Mouse (Mus musculus): ENCODE data around the gene Cdc27. TPM values are rescaled to one million over a fixed set of nuclear protein-coding genes. Genes with fewer than 3 reads are reported as not detected.
"Not testable (repeated sequence)": the region's sequence is repeated elsewhere in the genome, so short reads cannot be mapped to it uniquely, and the experiment has no call there.

Gene Cdc27
- polyA plus RNA-seq, 1 experiment from 2014 or later: 25.7 TPM

DNA sequence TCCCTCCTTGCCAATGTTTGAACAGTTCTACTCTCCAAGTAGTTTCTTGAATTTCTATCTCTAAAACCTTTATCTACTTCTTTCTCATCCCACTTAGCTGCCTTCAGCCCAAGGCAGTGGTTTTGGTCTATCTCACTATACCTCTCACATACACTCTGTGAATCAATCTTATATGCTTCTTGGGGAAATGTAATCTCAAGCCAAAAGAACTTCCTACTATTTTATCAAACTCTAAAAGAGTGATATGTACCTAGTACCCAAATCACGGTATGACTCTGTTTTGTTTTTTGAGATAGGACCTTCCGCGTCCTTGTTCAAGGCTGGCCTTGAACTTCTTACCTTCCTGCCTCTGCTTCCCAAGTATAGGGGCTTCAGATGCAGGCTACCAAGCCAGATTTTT, 2.9 kb downstream of the Cdc27 start:
- Histone ChIP-seq H3K4me1 (replicated peaks) (peaks cover 38% of the 10 kb centered on the region), H3K36me3 (no peaks in the 10 kb centered on the region), H3K9ac (no peak overlapping the region), H3K27me3 (no peaks in the 10 kb centered on the region), H3K4me2 (no peak overlapping the region), H3K4me3 (no peak overlapping the region), H3K27ac (no peak overlapping the region), H3K9me3 (replicated peaks) (no peaks in the 10 kb centered on the region)
- WGBS: 76% methylated on average over 3 of the region's 3 CpGs
- no peak for ATAC-seq (replicated peaks; ENCODE audit: insufficient number of reproducible peaks, insufficient read depth, low FRiP score, low read depth)

GRCm38 (mm10) chr11:104544507-104544906, 5.9 kb downstream of the Cdc27 start:
- 34% methylated on average over 2 of the region's 2 CpGs for WGBS
- no peak for ATAC-seq (replicated peaks; ENCODE audit: insufficient number of reproducible peaks, insufficient read depth, low FRiP score, low read depth)
- Histone ChIP-seq H3K4me3 (no peak overlapping the region), H3K4me1 (replicated peaks) (peaks cover 35% of the 10 kb centered on the region), H3K9ac (no peak overlapping the region), H3K4me2 (no peak overlapping the region), H3K27ac (peak overlapping the region; percentile 10), H3K27me3 (no peaks in the 10 kb centered on the region), H3K9me3 (replicated peaks) (no peaks in the 10 kb centered on the region), H3K36me3 (no peaks in the 10 kb centered on the region)

- H3K27me3 ChIP-seq; H3K27ac ChIP-seq; H3K4me3 ChIP-seq; H3K9me3 ChIP-seq (replicated peaks); H3K9ac ChIP-seq; H3K4me2 ChIP-seq; ATAC-seq (replicated peaks; ENCODE audit: insufficient number of reproducible peaks, insufficient read depth, low FRiP score, low read depth); H3K36me3 ChIP-seq: not testable (repeated sequence)
- WGBS: 71% methylated on average over 2 of the region's 2 CpGs
- H3K4me1 ChIP-seq (replicated peaks): peaks cover 29% of the 10 kb centered on the region
These were observed 7.1 kb downstream of the Cdc27 start for GRCm38 (mm10) chr11:104543337-104543736.

DNA sequence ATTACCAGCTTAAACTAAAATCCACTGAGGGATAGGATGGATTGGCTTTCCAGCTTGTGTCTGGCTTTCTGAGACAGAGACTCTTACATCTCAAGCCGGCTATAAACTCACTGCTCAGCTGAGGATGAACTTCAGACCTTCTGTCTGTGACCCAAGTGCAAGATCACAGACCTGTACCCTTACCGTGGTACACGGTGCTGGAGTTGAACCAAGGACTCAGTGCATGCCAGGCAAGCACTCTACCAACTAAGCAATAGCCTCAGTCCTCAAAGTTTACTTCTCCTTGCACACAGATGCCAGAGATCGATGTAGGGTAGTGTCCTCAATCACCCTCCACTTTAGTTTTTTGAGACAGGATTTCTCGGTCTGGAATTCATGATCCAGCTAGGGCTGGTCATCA, 10.6 kb downstream of the Cdc27 start:
- no peaks in the 10 kb centered on the region; the same call in 1 of the 2 replicates for H3K36me3 ChIP-seq

DNA sequence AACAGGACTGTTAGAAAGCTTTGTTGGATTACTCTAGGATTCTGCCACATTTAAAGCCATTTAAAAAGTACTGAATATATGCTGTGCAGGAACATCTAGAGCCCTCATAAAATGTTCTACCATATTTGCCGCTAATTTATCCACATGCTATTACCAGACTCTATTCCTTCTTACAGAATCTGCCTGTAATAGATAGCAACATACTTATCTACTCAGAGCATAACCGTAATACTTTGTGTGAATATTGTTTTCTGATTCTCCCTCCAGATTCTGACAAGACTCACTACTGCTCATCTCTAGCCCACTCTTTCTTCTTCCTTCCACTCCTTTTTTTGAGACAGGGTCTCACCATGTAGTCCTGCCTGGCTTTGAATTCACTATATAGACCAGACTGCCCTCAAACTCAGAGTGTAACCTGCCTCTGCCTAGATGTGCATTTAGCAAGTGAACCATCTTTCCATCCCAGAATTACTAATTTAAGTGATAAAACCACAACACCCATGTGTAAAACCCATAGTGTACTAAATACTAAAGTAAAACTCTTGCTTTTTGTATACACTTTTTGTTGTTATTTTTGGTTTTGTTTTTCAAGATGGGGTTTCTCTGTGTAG, 12.4 kb downstream of the Cdc27 start:
- Histone ChIP-seq H3K4me1 (replicated peaks) (no peaks in the 10 kb centered on the region), H3K9me3 (replicated peaks) (no peaks in the 10 kb centered on the region), H3K27me3 (no peaks in the 10 kb centered on the region), H3K4me2 (no peak overlapping the region), H3K4me3 (no peak overlapping the region), H3K9ac (no peak overlapping the region), H3K27ac (no peak overlapping the region), H3K36me3 (peaks cover 17% of the 10 kb centered on the region)
- 91% methylated on average over 2 of the region's 2 CpGs for WGBS
- ATAC-seq (replicated peaks; ENCODE audit: insufficient number of reproducible peaks, insufficient read depth, low FRiP score, low read depth): no peak

More for the DNA sequence above, 10.6 kb downstream of the Cdc27 start:
- H3K4me1 ChIP-seq (replicated peaks): peaks cover 4% of the 10 kb centered on the region
- H3K27ac ChIP-seq: no peak overlapping the region
- no peak overlapping the region for H3K9ac ChIP-seq
- no peaks in the 10 kb centered on the region for H3K9me3 ChIP-seq (replicated peaks)
- H3K4me2 ChIP-seq: no peak overlapping the region
- 92% methylated on average over 5 of the region's 5 CpGs for WGBS
- H3K4me3 ChIP-seq: no peak overlapping the region
- no peak for ATAC-seq (replicated peaks; ENCODE audit: insufficient number of reproducible peaks, insufficient read depth, low FRiP score, low read depth)
- H3K27me3 ChIP-seq: no peaks in the 10 kb centered on the region

GRCm38 (mm10) chr11:104536843-104537242, 13.6 kb downstream of the Cdc27 start:
- Histone ChIP-seq H3K27ac (no peak overlapping the region), H3K36me3 (peaks cover 28% of the 10 kb centered on the region), H3K27me3 (no peaks in the 10 kb centered on the region), H3K4me2 (no peak overlapping the region), H3K4me3 (no peak overlapping the region), H3K9me3 (replicated peaks) (no peaks in the 10 kb centered on the region), H3K4me1 (replicated peaks) (no peaks in the 10 kb centered on the region), H3K9ac (no peak overlapping the region)
- no peak for ATAC-seq (replicated peaks; ENCODE audit: insufficient number of reproducible peaks, insufficient read depth, low FRiP score, low read depth)
- WGBS: 73% methylated on average over 2 of the region's 2 CpGs

DNA sequence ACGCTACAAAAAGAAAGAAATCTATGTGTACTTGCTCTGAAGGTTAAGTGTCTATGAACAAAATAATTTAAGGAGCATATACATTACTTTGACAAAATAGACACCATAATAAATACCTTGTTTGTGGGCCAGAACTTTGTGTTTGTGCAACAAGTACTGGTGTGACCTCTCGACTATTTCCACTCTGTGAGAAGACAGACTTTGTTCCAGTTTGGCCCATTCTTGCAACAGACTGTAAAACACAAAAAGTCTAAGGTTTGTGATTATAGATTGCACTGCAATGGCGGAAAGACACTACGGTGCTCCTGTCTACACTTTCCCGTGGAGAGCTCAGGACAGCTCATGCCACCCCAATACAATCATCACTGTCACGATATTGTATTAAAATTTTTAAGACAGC, 24.5 kb downstream of the Cdc27 start:
- 95% methylated on average over 6 of the region's 6 CpGs for WGBS
- ATAC-seq (replicated peaks; ENCODE audit: insufficient number of reproducible peaks, insufficient read depth, low FRiP score, low read depth): no peak
- H3K4me2 ChIP-seq: no peak overlapping the region
- H3K27ac ChIP-seq: no peak overlapping the region
- H3K27me3 ChIP-seq: no peaks in the 10 kb centered on the region
- H3K4me1 ChIP-seq (replicated peaks): no peaks in the 10 kb centered on the region
- H3K9me3 ChIP-seq (replicated peaks): no peaks in the 10 kb centered on the region
- peaks cover 70% of the 10 kb centered on the region for H3K36me3 ChIP-seq
- no peak overlapping the region for H3K4me3 ChIP-seq
- H3K9ac ChIP-seq: no peak overlapping the region

- Histone ChIP-seq H3K9me3 (replicated peaks) (no peaks in the 10 kb centered on the region), H3K4me2 (no peak overlapping the region), H3K4me3 (no peak overlapping the region), H3K27ac (no peak overlapping the region), H3K9ac (no peak overlapping the region), H3K27me3 (no peaks in the 10 kb centered on the region), H3K36me3 (peaks cover 83% of the 10 kb centered on the region), H3K4me1 (replicated peaks) (no peaks in the 10 kb centered on the region)
- no peak for ATAC-seq (replicated peaks; ENCODE audit: insufficient number of reproducible peaks, insufficient read depth, low FRiP score, low read depth)
- 84% methylated on average over 4 of the region's 4 CpGs for WGBS
These were observed 38.0 kb downstream of the Cdc27 start for GRCm38 (mm10) chr11:104512436-104512835.

DNA sequence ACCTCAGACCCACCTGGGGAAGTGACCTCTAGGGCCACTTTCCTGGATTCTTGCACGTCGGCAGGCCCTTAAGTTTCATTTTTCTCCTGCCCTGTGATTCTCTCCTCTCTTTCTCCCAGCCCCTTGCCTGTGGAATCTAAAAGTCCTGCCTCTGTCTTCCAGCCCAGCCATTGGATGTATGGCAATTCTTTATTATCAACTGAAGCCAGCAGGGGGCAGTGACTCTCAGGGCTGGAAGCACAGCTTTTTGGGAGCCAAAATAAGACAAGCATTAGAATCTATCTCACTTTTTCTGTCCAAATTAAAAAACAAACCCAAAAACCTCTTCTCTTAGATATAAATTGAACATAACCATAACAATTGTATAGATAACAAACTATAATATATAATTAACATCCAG, 39.8 kb downstream of the Cdc27 start:
- H3K9me3 ChIP-seq (replicated peaks): no peaks in the 10 kb centered on the region
- H3K4me1 ChIP-seq (replicated peaks): no peaks in the 10 kb centered on the region
- H3K9ac ChIP-seq: no peak overlapping the region
- WGBS: 90% methylated on average over 2 of the region's 2 CpGs
- H3K36me3 ChIP-seq: peaks cover 83% of the 10 kb centered on the region
- H3K4me3 ChIP-seq: no peak overlapping the region
- H3K27ac ChIP-seq: no peak overlapping the region
- H3K27me3 ChIP-seq: no peaks in the 10 kb centered on the region
- no peak for ATAC-seq (replicated peaks; ENCODE audit: insufficient number of reproducible peaks, insufficient read depth, low FRiP score, low read depth)
- no peak overlapping the region for H3K4me2 ChIP-seq

- Histone ChIP-seq H3K27me3 (no peaks in the 10 kb centered on the region), H3K4me2 (no peak overlapping the region), H3K27ac (no peak overlapping the region), H3K9ac (no peak overlapping the region), H3K4me3 (no peak overlapping the region), H3K9me3 (replicated peaks) (no peaks in the 10 kb centered on the region), H3K36me3 (peaks cover 81% of the 10 kb centered on the region), H3K4me1 (replicated peaks) (no peaks in the 10 kb centered on the region)
- ATAC-seq (replicated peaks; ENCODE audit: insufficient number of reproducible peaks, insufficient read depth, low FRiP score, low read depth): no peak
- 99% methylated on average over 3 of the region's 4 CpGs for WGBS
These were observed 42.0 kb downstream of the Cdc27 start for GRCm38 (mm10) chr11:104508455-104508854.

DNA sequence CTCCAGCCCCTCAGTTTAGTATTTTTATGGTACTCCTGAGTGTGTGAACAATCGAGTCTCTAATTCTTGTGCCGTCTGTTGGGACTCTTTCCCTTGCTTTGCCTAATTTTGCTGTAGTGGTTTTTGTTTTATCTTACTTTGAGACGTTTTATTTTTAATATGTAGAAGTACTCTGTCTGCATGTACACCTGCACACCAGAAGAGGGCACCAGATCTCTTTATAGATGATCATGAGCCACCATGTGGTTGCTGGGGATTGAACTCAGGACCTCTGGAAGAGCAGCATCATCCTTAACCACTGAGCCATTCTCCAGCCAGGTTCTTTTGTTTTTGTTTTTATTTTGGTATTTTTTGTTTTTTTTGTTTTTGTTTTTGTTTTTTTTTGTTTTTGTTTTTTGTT, 62.1 kb downstream of the Cdc27 start:
- H3K4me2 ChIP-seq: no peak overlapping the region
- H3K27me3 ChIP-seq: no peaks in the 10 kb centered on the region
- 73% methylated on average over 3 of the region's 3 CpGs for WGBS
- no peaks in the 10 kb centered on the region for H3K9me3 ChIP-seq (replicated peaks)
- H3K36me3 ChIP-seq: no peaks in the 10 kb centered on the region
- no peak overlapping the region for H3K4me3 ChIP-seq
- H3K9ac ChIP-seq: no peak overlapping the region
- no peaks in the 10 kb centered on the region for H3K4me1 ChIP-seq (replicated peaks)
- no peak for ATAC-seq (replicated peaks; ENCODE audit: insufficient number of reproducible peaks, insufficient read depth, low FRiP score, low read depth)
- no peak overlapping the region for H3K27ac ChIP-seq

DNA sequence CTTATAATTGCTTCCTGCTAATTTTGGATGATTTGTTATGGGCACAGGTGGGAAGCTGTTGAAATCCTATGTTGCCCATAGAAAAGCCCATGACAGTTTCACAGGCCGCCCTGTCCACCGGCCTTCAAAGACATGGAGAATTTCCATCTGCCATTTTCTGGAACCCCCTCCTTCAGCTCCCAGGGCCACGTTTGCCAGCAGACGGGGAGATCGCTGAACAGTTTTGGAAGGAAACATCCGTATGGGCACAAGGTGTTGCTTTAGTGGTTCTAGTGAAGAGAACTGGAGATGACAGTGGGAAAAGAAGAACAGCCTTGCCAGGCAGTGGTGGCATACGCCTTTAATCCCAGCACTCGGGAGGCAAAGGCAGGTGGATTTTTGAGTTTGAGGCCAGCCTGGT, 68.4 kb downstream of the Cdc27 start:
- Histone ChIP-seq H3K27me3 (no peaks in the 10 kb centered on the region), H3K4me3 (no peak overlapping the region), H3K4me1 (replicated peaks) (no peaks in the 10 kb centered on the region), H3K9ac (no peak overlapping the region), H3K36me3 (no peaks in the 10 kb centered on the region), H3K9me3 (replicated peaks) (no peaks in the 10 kb centered on the region), H3K4me2 (no peak overlapping the region), H3K27ac (no peak overlapping the region)
- no peak for ATAC-seq (replicated peaks; ENCODE audit: insufficient number of reproducible peaks, insufficient read depth, low FRiP score, low read depth)
- WGBS: 83% methylated on average over 8 of the region's 8 CpGs
